Mouse (Mus musculus) heart, postnatal 0 days (tissue): ENCODE data around the gene Itfg1. TPM values are rescaled to one million over a fixed set of nuclear protein-coding genes. Genes with fewer than 3 reads are reported as not detected.
"Not testable (repeated sequence)": the region's sequence is repeated elsewhere in the genome, so short reads cannot be mapped to it uniquely, and the experiment has no call there.

ENCODE experiments used
- ATAC-seq: fragments of 200-750 bp; cut with Nextera tagmentation; 2 replicates; pipeline ENCODE4 v1.8.0; 2017; ENCODE audit warnings: low read depth, moderate number of reproducible peaks, moderate library complexity; ENCODE audit not compliant: insufficient read depth
- DNase-seq: peaks from one replicate; pipeline ENCODE4 v3.0.0-alpha.2; 2016; ENCODE audit warnings: low spot score
- H3K27ac ChIP-seq: fragments of 300-500 bp; sonication (generic); 2 replicates; pipeline ENCODE4 v1.5.1; 2014; ENCODE audit warnings: low read depth, mild to moderate bottlenecking
- H3K27me3 ChIP-seq: fragments of 300-500 bp; sonication (generic); 2 replicates; pipeline ENCODE4 v1.6.1; 2014; ENCODE audit warnings: low read length, mixed read lengths; ENCODE audit not compliant: control insufficient read depth, insufficient read depth
- H3K36me3 ChIP-seq: fragments of 300-500 bp; sonication (generic); replicated peaks from 2 replicates; pipeline ENCODE4 v1.6.1; 2014; ENCODE audit warnings: low read length, mixed read lengths; ENCODE audit not compliant: control insufficient read depth, insufficient read depth
- H3K4me1 ChIP-seq: fragments of 300-500 bp; sonication (generic); 2 replicates; pipeline ENCODE4 v1.6.1; 2014; ENCODE audit warnings: antibody characterized with exemption; ENCODE audit not compliant: control insufficient read depth, insufficient read depth
- H3K4me2 ChIP-seq: fragments of 300-500 bp; sonication (generic); 2 replicates; pipeline ENCODE4 v1.6.1; 2014; ENCODE audit warnings: low read depth, mild to moderate bottlenecking, low read length, moderate library complexity
- H3K4me3 ChIP-seq: fragments of 300-500 bp; sonication (generic); 2 replicates; pipeline ENCODE4 v1.5.1; 2014; ENCODE audit warnings: low read depth, low read length
- H3K9ac ChIP-seq: fragments of 300-500 bp; sonication (generic); replicated peaks from 2 replicates; pipeline ENCODE4 v1.6.1; 2014; ENCODE audit warnings: low read depth, low read length, mixed read lengths
- H3K9me3 ChIP-seq: fragments of 300-500 bp; sonication (generic); replicated peaks from 2 replicates; pipeline ENCODE4 v1.6.1; 2016; ENCODE audit warnings: low read length; ENCODE audit not compliant: control insufficient read depth
- CTCF ChIP-seq: IDR thresholded peaks from 2 replicates; pipeline ENCODE4 v1.5.1; 2016; ENCODE audit warnings: antibody characterized with exemption, control low read depth, low read depth
- EP300 ChIP-seq: IDR thresholded peaks from 2 replicates; pipeline ENCODE4 v1.6.1; 2016; ENCODE audit warnings: antibody characterized with exemption, low read depth
- WGBS: fragments of 180-500 bp; shearing (Covaris S2); extraction: QIAGEN DNeasy Blood & Tissue Kit; methylation state at CpG from one replicate; pipeline ENCODE4 v1.1.7; 2014; 5-methylcytosine and 5-hydroxymethylcytosine counted together
- polyA plus RNA-seq: library from polyadenylated mRNA; unstranded; fragments of >200 nt; fragmentation: Nextera tagmentation; extraction: Ambion mirVana; gene quantifications from 2 replicates; pipeline ENCODE4 v1.2.1, GENCODE M21; 2015
- total RNA-seq: library from RNA; depleted of rRNA; stranded (reverse); fragments of >200 nt; gene quantifications from 2 replicates; pipeline ENCODE4 v1.2.3, GENCODE M21; 2014; ENCODE audit warnings: low replicate concordance

Itfg1 gene
- total and polyA plus RNA-seq, 2 experiments from 2014 or later, result 53.8 to 60.1 TPM

DNA sequence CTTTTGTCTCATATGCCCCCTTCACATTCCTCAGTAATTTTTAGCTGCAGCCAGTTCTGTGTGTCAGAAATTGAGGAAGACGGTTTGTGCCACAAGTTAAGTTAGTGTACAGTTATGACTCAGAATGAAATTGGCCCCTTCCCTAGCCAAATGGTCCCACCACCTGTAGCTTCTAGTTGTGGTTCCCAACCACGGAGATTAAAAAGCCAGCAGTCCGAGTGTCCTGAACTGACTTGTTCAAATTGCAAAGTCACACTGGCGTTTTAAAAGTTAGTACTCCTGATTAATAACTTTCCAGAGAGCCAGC is 721 bp upstream of the Itfg1 start:
- Histone ChIP-seq H3K27me3 (no peaks in the 10 kb centered on the region), H3K36me3 (peaks cover 9% of the 10 kb centered on the region; the same call in 1 of the 2 replicates), H3K4me1 (peaks cover 9% of the 10 kb centered on the region), H3K9me3 (no peaks in the 10 kb centered on the region), H3K4me3 (peak overlapping the region; percentile 87), H3K4me2 (peak overlapping the region; percentile 88), H3K9ac (peak overlapping the region; percentile 92), H3K27ac (peak overlapping the region; percentile 98)
- no peak for DNase-seq
- WGBS, result 9% methylated on average over 4 of the region's 4 CpGs
- ATAC-seq, result no peak
- TF ChIP-seq CTCF (no peak), EP300 (no peak)

DNA sequence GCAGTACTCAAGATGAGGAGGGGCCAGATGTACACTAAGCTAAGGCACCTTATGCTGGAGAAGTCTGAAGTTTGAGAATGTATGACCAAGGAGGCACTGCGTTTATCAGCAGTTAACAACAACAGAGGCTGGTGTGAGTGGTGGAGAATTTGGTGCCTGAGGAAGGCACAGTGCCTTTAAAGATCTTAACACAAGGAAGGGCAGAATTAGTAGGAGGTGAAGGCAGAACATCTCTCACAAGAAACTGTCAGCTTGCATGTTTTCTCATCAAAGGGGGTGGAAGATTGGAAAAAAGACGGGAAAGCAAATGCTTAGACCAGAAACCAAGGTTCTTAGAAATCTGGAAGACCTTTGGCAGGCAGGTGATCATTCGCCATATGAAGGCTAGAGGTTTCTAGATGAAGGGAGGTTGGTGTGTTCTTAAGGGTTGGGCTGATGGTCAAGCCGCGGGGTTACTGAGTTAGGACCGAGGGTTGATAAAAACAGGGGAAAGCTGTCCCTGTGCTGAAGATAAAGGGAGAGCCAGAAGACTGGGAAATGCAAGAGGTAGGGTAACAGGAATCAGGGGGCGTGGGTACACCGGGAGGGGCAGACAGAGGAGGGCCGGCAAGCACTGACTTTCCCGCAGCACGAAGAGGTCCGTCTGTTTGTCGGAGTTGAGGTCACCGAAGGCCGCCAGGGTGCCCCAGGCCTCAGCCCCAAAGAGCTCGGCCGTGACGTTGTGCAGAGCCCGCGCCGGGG is 635 bp downstream of the Itfg1 start:
- WGBS, result under 1% methylated on average over 21 of the region's 21 CpGs
- Histone ChIP-seq H3K4me1 (peaks cover 9% of the 10 kb centered on the region), H3K4me3 (peak overlapping the region; percentile 87), H3K4me2 (peak overlapping the region; percentile 88), H3K27me3 (no peaks in the 10 kb centered on the region), H3K9ac (peak overlapping the region; percentile 92), H3K36me3 (peaks cover 15% of the 10 kb centered on the region), H3K9me3 (no peaks in the 10 kb centered on the region), H3K27ac (peak overlapping the region; percentile 98)
- ATAC-seq (no peak), DNase-seq (peak; percentile 19)
- no peak for TF ChIP-seq CTCF
- TF ChIP-seq EP300, result no peak

DNA sequence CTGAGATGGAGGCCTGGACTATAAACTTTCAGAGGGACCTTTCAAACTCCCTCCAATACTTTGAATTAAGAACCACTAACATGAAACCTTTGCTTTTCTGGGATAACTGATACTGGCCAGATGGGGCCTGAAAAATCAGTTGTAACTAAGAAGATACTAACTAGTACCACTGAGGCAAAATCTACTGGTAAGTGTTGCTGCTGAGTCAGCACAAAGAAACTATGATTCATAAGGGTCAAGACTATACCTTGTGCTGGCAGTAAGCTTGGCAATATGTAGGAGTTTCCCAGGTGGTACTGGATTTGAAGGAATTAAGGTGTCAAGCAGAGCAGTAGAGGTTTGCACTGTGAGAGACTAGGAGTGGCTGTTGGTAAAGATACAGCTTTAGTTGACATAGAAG is 27.1 kb downstream of the Itfg1 start:
- Histone ChIP-seq H3K27me3 (no peaks in the 10 kb centered on the region), H3K9ac (no peak overlapping the region), H3K9me3 (no peaks in the 10 kb centered on the region), H3K4me3 (no peak overlapping the region), H3K4me1 (no peaks in the 10 kb centered on the region), H3K36me3 (peaks cover 14% of the 10 kb centered on the region; the same call in 1 of the 2 replicates), H3K4me2 (no peak overlapping the region), H3K27ac (no peak overlapping the region)
- ATAC-seq (no peak), DNase-seq (no peak)
- TF ChIP-seq EP300, result no peak
- no peak for TF ChIP-seq CTCF

DNA sequence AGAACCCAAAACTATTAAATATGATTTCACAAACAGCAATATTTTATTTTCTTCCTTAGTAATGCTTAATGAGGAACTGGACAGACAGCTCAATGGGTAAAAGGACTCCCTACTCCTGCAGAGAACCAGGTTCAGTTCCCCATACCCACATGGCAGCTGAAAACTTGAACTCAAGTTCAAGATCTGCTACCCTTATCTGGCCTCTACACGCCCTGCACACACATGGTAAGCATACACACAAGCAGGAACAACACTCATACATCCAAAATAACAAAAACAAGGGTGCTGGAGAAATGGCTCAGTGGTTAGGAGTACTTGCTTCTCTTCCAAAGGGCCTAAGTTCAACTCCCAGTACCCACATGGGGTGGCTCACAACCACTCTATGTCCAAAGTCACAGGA is 39.3 kb downstream of the Itfg1 start:
- Histone ChIP-seq H3K4me3 (no peak overlapping the region), H3K4me1 (no peaks in the 10 kb centered on the region), H3K4me2 (no peak overlapping the region), H3K36me3 (peaks cover 8% of the 10 kb centered on the region), H3K27ac (no peak overlapping the region), H3K9ac (no peak overlapping the region), H3K27me3 (no peaks in the 10 kb centered on the region), H3K9me3 (no peaks in the 10 kb centered on the region)
- no peak for DNase-seq
- ATAC-seq, result no peak
- TF ChIP-seq EP300 (no peak), CTCF (no peak)
- WGBS, result 85% methylated on average over 1 of the region's 1 CpGs

DNA sequence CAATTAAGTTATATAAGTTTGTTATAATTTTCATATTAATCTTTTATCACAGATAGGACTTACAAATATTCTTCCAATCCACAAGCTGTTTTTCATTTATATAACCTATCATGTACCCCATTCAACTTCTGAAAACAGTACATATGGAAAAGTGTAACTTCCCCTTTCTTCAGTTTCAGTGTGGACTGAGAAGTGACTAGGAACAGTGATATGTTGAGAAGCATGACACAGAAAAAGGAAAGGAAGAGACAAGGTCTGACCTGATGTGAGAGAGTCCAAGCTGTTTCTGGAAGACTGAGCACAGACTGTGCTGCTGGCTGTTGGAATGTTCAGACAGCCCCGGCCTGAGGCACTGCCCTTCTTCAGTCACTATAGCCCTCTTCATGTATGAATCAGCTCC is 40.6 kb downstream of the Itfg1 start:
- DNase-seq (no peak), ATAC-seq (no peak)
- Histone ChIP-seq H3K36me3 (peaks cover 6% of the 10 kb centered on the region; the same call in 1 of the 2 replicates), H3K27me3 (no peaks in the 10 kb centered on the region), H3K9me3 (no peaks in the 10 kb centered on the region), H3K27ac (no peak overlapping the region), H3K9ac (no peak overlapping the region), H3K4me2 (no peak overlapping the region), H3K4me1 (no peaks in the 10 kb centered on the region), H3K4me3 (no peak overlapping the region)
- TF ChIP-seq CTCF, result no peak
- no peak for TF ChIP-seq EP300
- 91% methylated on average over 1 of the region's 1 CpGs for WGBS

DNA sequence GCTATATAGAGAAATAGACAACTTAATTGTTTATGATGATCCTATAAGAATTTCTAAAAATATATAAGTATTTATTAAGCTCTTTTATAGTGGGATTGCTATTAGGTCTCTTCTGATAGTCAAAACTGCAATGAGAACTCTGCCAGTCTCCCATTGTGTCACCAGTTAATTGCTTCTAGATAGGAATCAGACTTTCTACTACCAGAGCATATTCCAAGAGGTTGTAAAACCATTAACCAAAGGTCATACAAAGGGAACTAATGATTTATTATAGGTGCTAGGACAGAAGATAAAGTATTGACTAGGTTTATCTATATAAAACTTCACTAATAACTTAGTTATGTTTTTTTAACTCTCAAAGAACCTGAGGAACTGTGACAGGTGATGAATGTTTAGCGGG is 44.3 kb downstream of the Itfg1 start:
- not testable (repeated sequence) for DNase-seq, H3K9me3 ChIP-seq, H3K9ac ChIP-seq, ATAC-seq, H3K36me3 ChIP-seq, H3K27ac ChIP-seq, H3K4me2 ChIP-seq, H3K4me3 ChIP-seq, H3K4me1 ChIP-seq, H3K27me3 ChIP-seq
- 98% methylated on average over 1 of the region's 1 CpGs for WGBS
